1 mouse cellular context compared by ENCODE assay signal in the genomic region with DNA sequence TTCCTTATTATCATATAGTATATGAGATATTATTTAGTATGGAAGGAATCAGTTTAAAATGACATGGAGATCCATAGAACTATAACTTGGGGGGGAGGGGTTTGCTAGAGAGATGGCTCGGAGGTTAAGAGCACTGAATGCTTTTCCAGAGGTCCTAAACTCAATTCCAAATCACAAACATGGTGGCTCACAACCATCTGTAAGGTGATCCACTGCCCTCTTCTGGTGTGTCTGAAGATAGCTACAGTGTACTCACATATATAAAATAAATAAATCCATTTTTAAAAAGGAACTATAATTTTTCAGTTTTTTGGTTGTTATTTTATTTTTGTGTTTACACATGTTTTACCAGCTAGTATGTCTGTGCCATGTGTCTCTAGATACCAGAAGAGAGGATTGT.
TF ChIP-seq lines count a peak whose summit lies in the region.

No protein-coding gene starts in this region.

TF ChIP-seq in MEL, 35 proteins besides CTCF, POLR2A, EP300 and RAD21:
- TF ChIP-seq KAT2A (conservative IDR thresholded peaks at IDR 0.05; ENCODE audit: low read depth, low read length) = no peak
- TF ChIP-seq SIN3A (IDR thresholded peaks at IDR 0.05; ENCODE audit: low read length) = peak; percentile 28; the same call in 1 of the 2 replicates
- peak; percentile 46; the same call in 1 of the 2 replicates for TF ChIP-seq MYC (IDR thresholded peaks at IDR 0.05; ENCODE audit: low read depth, low read length)
- no peak for TF ChIP-seq ZNF384 (IDR thresholded peaks at IDR 0.05; ENCODE audit: low read depth, low read length)
- TF ChIP-seq GABPA (IDR thresholded peaks at IDR 0.05; ENCODE audit: low read depth, low read length) = no peak
- no peak for TF ChIP-seq CHD1 (IDR thresholded peaks at IDR 0.05; ENCODE audit: low read depth, low read length)
